Mouse (Mus musculus): ENCODE results near the gene Rxfp1. TPM values are rescaled to one million over a fixed set of nuclear protein-coding genes. Genes with fewer than 3 reads are reported as not detected.
"Not testable (repeated sequence)": the region's sequence is repeated elsewhere in the genome, so short reads cannot be mapped to it uniquely, and the experiment has no call there.

Rxfp1 gene
- polyA plus RNA-seq, 1 experiment from 2014 or later: 0.46 TPM

- no peaks in the 10 kb centered on the region for H3K36me3 ChIP-seq (ENCODE audit: control insufficient read depth, insufficient read depth, low read length)
- no peaks in the 10 kb centered on the region for H3K27me3 ChIP-seq (replicated peaks; ENCODE audit: control insufficient read depth, insufficient read depth, low read length)
- H3K27ac ChIP-seq (replicated peaks; ENCODE audit: low read depth, low read length): no peak overlapping the region
- no peak overlapping the region for H3K4me3 ChIP-seq (ENCODE audit: low read depth, low read length)
- ATAC-seq (ENCODE audit: low read depth): no peak
- no peak overlapping the region for H3K9ac ChIP-seq (ENCODE audit: low read depth, low read length)
- 71% methylated on average over 1 of the region's 1 CpGs for WGBS
- H3K4me2 ChIP-seq (ENCODE audit: low read depth, low read length): no peak overlapping the region
- H3K9me3 ChIP-seq (ENCODE audit: control insufficient read depth, low read length): no peaks in the 10 kb centered on the region
- no peaks in the 10 kb centered on the region for H3K4me1 ChIP-seq (ENCODE audit: control insufficient read depth, insufficient read depth, low read length)
- no peak for DNase-seq (ENCODE audit: low spot score)
These were observed 771 bp upstream of the Rxfp1 start for GRCm38 (mm10) chr3:79738451-79738850.

GRCm38 (mm10) chr3:79726506-79727075, 11.1 kb downstream of the Rxfp1 start:
- no peaks in the 10 kb centered on the region for H3K4me1 ChIP-seq (ENCODE audit: control insufficient read depth, insufficient read depth, low read length)
- no peak overlapping the region for H3K27ac ChIP-seq (replicated peaks; ENCODE audit: low read depth, low read length)
- 67% methylated on average over 14 of the region's 14 CpGs for WGBS
- DNase-seq (ENCODE audit: low spot score) (no peak), ATAC-seq (ENCODE audit: low read depth) (no peak)
- H3K4me3 ChIP-seq (ENCODE audit: low read depth, low read length): no peak overlapping the region
- no peaks in the 10 kb centered on the region for H3K36me3 ChIP-seq (ENCODE audit: control insufficient read depth, insufficient read depth, low read length)
- H3K27me3 ChIP-seq (replicated peaks; ENCODE audit: control insufficient read depth, insufficient read depth, low read length): no peaks in the 10 kb centered on the region
- H3K9ac ChIP-seq (ENCODE audit: low read depth, low read length): no peak overlapping the region
- H3K4me2 ChIP-seq (ENCODE audit: low read depth, low read length): no peak overlapping the region
- no peaks in the 10 kb centered on the region for H3K9me3 ChIP-seq (ENCODE audit: control insufficient read depth, low read length)

DNA sequence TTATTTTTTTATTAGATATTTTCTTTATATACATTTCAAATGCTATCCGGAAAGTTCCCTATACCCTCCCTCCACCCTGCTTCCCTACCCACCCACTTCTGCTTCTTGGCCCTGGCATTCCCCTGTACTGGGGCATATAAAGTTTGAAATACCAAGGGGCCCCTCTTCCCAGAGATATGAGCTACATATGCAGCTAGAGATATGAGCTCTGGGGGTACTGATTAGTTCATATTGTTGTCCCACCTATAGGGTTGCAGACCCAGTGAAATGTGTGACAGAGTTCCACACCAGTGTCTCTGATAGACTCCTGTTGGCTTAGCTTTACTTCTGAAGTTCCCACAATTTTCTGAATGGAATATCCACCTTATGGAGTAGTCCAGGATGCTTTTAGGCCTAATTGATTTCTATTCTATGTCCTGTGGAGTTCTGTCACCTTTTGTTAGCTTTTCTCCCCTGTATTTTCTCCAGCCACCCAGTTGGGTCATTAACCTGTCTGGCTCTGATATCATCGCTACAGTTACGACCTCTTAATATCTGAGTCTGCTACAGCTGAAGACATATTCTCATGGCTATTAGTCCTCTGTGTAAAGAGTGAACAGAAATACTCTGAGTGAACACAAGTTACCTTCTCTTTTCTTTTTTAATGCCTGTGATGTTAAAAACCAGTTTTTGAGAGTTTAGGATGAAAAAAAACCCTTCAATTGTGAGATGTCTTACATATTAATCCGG, 16.8 kb downstream of the Rxfp1 start:
- Histone ChIP-seq H3K9me3 (ENCODE audit: control insufficient read depth, low read length) (no peaks in the 10 kb centered on the region), H3K27me3 (replicated peaks; ENCODE audit: control insufficient read depth, insufficient read depth, low read length) (no peaks in the 10 kb centered on the region), H3K9ac (ENCODE audit: low read depth, low read length) (no peak overlapping the region), H3K4me1 (ENCODE audit: control insufficient read depth, insufficient read depth, low read length) (no peaks in the 10 kb centered on the region), H3K4me3 (ENCODE audit: low read depth, low read length) (no peak overlapping the region), H3K36me3 (ENCODE audit: control insufficient read depth, insufficient read depth, low read length) (no peaks in the 10 kb centered on the region), H3K4me2 (ENCODE audit: low read depth, low read length) (no peak overlapping the region), H3K27ac (replicated peaks; ENCODE audit: low read depth, low read length) (no peak overlapping the region)
- DNase-seq (ENCODE audit: low spot score) (no peak), ATAC-seq (ENCODE audit: low read depth) (no peak)
- 87% methylated on average over 4 of the region's 4 CpGs for WGBS

- Histone ChIP-seq H3K4me3 (ENCODE audit: low read depth, low read length) (no peak overlapping the region), H3K9me3 (ENCODE audit: control insufficient read depth, low read length) (peaks cover 2% of the 10 kb centered on the region), H3K36me3 (ENCODE audit: control insufficient read depth, insufficient read depth, low read length) (no peaks in the 10 kb centered on the region), H3K9ac (ENCODE audit: low read depth, low read length) (no peak overlapping the region), H3K27me3 (replicated peaks; ENCODE audit: control insufficient read depth, insufficient read depth, low read length) (no peaks in the 10 kb centered on the region), H3K27ac (replicated peaks; ENCODE audit: low read depth, low read length) (no peak overlapping the region), H3K4me2 (ENCODE audit: low read depth, low read length) (no peak overlapping the region), H3K4me1 (ENCODE audit: control insufficient read depth, insufficient read depth, low read length) (no peaks in the 10 kb centered on the region)
- 76% methylated on average over 8 of the region's 8 CpGs for WGBS
- ATAC-seq (ENCODE audit: low read depth) (no peak), DNase-seq (ENCODE audit: low spot score) (no peak)
These were observed 31.2 kb downstream of the Rxfp1 start for GRCm38 (mm10) chr3:79706436-79706835.

GRCm38 (mm10) chr3:79703135-79703534, 34.5 kb downstream of the Rxfp1 start:
- Histone ChIP-seq H3K4me2 (ENCODE audit: low read depth, low read length) (no peak overlapping the region), H3K4me1 (ENCODE audit: control insufficient read depth, insufficient read depth, low read length) (no peaks in the 10 kb centered on the region), H3K9me3 (ENCODE audit: control insufficient read depth, low read length) (no peaks in the 10 kb centered on the region), H3K4me3 (ENCODE audit: low read depth, low read length) (no peak overlapping the region), H3K27ac (replicated peaks; ENCODE audit: low read depth, low read length) (no peak overlapping the region), H3K36me3 (ENCODE audit: control insufficient read depth, insufficient read depth, low read length) (no peaks in the 10 kb centered on the region), H3K9ac (ENCODE audit: low read depth, low read length) (no peak overlapping the region), H3K27me3 (replicated peaks; ENCODE audit: control insufficient read depth, insufficient read depth, low read length) (no peaks in the 10 kb centered on the region)
- 67% methylated on average over 4 of the region's 4 CpGs for WGBS
- no peak for ATAC-seq (ENCODE audit: low read depth)
- no peak for DNase-seq (ENCODE audit: low spot score)

DNA sequence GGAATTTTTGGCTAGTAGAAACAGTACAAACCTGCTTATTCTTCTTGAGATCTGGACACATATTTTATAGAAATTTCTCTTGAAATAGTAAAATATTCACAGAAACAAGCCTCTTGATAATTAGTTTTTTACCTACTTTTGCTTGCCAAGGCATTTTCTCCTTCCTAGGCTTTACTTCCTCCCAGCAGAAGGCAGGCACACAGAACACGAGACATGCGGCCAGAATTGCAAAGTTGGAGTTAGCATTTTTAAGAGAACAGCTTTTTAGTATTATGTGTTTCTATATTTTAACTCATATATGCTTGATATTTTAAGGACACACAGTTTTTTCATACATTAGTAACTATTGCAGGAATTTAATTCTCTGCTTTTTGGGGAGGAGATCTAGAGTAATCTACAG, 45.7 kb downstream of the Rxfp1 start:
- WGBS: 79% methylated on average over 2 of the region's 2 CpGs
- ATAC-seq (ENCODE audit: low read depth) (no peak), DNase-seq (ENCODE audit: low spot score) (no peak)

GRCm38 (mm10) chr3:79690111-79690651, 47.5 kb downstream of the Rxfp1 start:
- ATAC-seq (ENCODE audit: low read depth): no peak
- H3K9ac ChIP-seq (ENCODE audit: low read depth, low read length): no peak overlapping the region
- no peaks in the 10 kb centered on the region for H3K4me1 ChIP-seq (ENCODE audit: control insufficient read depth, insufficient read depth, low read length)
- no peak for DNase-seq (ENCODE audit: low spot score)
- no peak overlapping the region for H3K4me2 ChIP-seq (ENCODE audit: low read depth, low read length)
- no peaks in the 10 kb centered on the region for H3K36me3 ChIP-seq (ENCODE audit: control insufficient read depth, insufficient read depth, low read length)
- H3K27me3 ChIP-seq (replicated peaks; ENCODE audit: control insufficient read depth, insufficient read depth, low read length): no peaks in the 10 kb centered on the region
- H3K27ac ChIP-seq (replicated peaks; ENCODE audit: low read depth, low read length): no peak overlapping the region
- H3K9me3 ChIP-seq (ENCODE audit: control insufficient read depth, low read length): no peaks in the 10 kb centered on the region
- 84% methylated on average over 9 of the region's 9 CpGs for WGBS
- no peak overlapping the region for H3K4me3 ChIP-seq (ENCODE audit: low read depth, low read length)

More for the DNA sequence above, 45.7 kb downstream of the Rxfp1 start:
- Histone ChIP-seq H3K4me1 (ENCODE audit: control insufficient read depth, insufficient read depth, low read length) (no peaks in the 10 kb centered on the region), H3K36me3 (ENCODE audit: control insufficient read depth, insufficient read depth, low read length) (no peaks in the 10 kb centered on the region), H3K9me3 (ENCODE audit: control insufficient read depth, low read length) (no peaks in the 10 kb centered on the region), H3K9ac (ENCODE audit: low read depth, low read length) (no peak overlapping the region), H3K27me3 (replicated peaks; ENCODE audit: control insufficient read depth, insufficient read depth, low read length) (no peaks in the 10 kb centered on the region), H3K4me3 (ENCODE audit: low read depth, low read length) (no peak overlapping the region), H3K27ac (replicated peaks; ENCODE audit: low read depth, low read length) (no peak overlapping the region), H3K4me2 (ENCODE audit: low read depth, low read length) (no peak overlapping the region)

GRCm38 (mm10) chr3:79688101-79688500, 49.6 kb downstream of the Rxfp1 start:
- H3K9me3 ChIP-seq (ENCODE audit: control insufficient read depth, low read length); H3K9ac ChIP-seq (ENCODE audit: low read depth, low read length); H3K27me3 ChIP-seq (replicated peaks; ENCODE audit: control insufficient read depth, insufficient read depth, low read length); DNase-seq (ENCODE audit: low spot score); H3K4me1 ChIP-seq (ENCODE audit: control insufficient read depth, insufficient read depth, low read length); H3K27ac ChIP-seq (replicated peaks; ENCODE audit: low read depth, low read length); H3K4me3 ChIP-seq (ENCODE audit: low read depth, low read length); H3K36me3 ChIP-seq (ENCODE audit: control insufficient read depth, insufficient read depth, low read length); H3K4me2 ChIP-seq (ENCODE audit: low read depth, low read length); ATAC-seq (ENCODE audit: low read depth): not testable (repeated sequence)
- 80% methylated on average over 4 of the region's 4 CpGs for WGBS

DNA sequence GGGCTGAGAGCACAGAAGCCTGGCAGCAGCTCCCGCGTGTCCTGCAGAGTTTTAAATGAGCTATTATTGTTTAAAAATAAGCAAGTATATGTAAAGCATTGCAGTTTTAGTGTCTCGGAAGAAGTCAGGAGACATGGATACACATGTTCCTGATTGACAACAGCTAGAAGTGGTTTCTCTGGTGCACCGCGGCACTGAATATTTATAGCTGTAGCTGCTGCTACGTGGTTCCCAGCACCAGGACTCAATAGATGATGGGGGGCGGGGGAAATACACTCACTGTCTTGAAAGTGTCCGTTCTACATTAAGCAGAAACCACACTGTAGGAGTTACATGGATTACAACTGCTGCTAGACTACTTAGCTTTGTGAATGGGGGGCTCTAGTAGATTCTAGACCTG, 54.2 kb downstream of the Rxfp1 start:
- Histone ChIP-seq H3K9ac (ENCODE audit: low read depth, low read length) (no peak overlapping the region), H3K4me1 (ENCODE audit: control insufficient read depth, insufficient read depth, low read length) (no peaks in the 10 kb centered on the region), H3K36me3 (ENCODE audit: control insufficient read depth, insufficient read depth, low read length) (no peaks in the 10 kb centered on the region), H3K4me2 (ENCODE audit: low read depth, low read length) (no peak overlapping the region), H3K9me3 (ENCODE audit: control insufficient read depth, low read length) (no peaks in the 10 kb centered on the region), H3K27me3 (replicated peaks; ENCODE audit: control insufficient read depth, insufficient read depth, low read length) (no peaks in the 10 kb centered on the region), H3K4me3 (ENCODE audit: low read depth, low read length) (no peak overlapping the region), H3K27ac (replicated peaks; ENCODE audit: low read depth, low read length) (no peak overlapping the region)
- DNase-seq (ENCODE audit: low spot score) (no peak), ATAC-seq (ENCODE audit: low read depth) (no peak)
- WGBS: 50% methylated on average over 8 of the region's 8 CpGs

Data from embryonic facial prominence, embryonic 14.5 days (tissue).